Mouse (Mus musculus) forelimb bud, embryonic 11.5 days (tissue): ENCODE data around the gene Frrs1l.

ENCODE experiments used
- DNase-seq: peaks from one replicate; pipeline ENCODE4 v3.0.0-alpha.2; 2012; ENCODE audit warnings: low read depth, low spot score

The Frrs1l gene

GRCm38 (mm10) chr4:56914338-56914737, 75.9 kb downstream of the Frrs1l start:
- no peak for DNase-seq

- no peak for DNase-seq
These were observed 77.7 kb downstream of the Frrs1l start for GRCm38 (mm10) chr4:56912382-56913001.

- peak; percentile 75 for DNase-seq
These were observed 80.6 kb downstream of the Frrs1l start for GRCm38 (mm10) chr4:56909568-56909967.

GRCm38 (mm10) chr4:56907671-56908070, 82.5 kb downstream of the Frrs1l start:
- no peak for DNase-seq
